Mouse (Mus musculus) cerebellum, adult 9-11 months (tissue): Measurements from ENCODE around the gene Adamts17.

ENCODE experiments used
- DNase-seq: peaks from one replicate; pipeline ENCODE4 v3.0.0; 2022

Gene Adamts17

GRCm38 (mm10) chr7:66976371-66976770 is 136.8 kb downstream of the Adamts17 start:
- DNase-seq = no peak

- no peak for DNase-seq
These were observed 142.1 kb downstream of the Adamts17 start for GRCm38 (mm10) chr7:66981591-66981990.

- no peak for DNase-seq
These were observed 142.5 kb downstream of the Adamts17 start for GRCm38 (mm10) chr7:66982084-66982483.

GRCm38 (mm10) chr7:66987671-66988070 is 148.1 kb downstream of the Adamts17 start:
- no peak for DNase-seq

- no peak for DNase-seq
These were observed 148.9 kb downstream of the Adamts17 start for GRCm38 (mm10) chr7:66988441-66988840.

- no peak for DNase-seq
These were observed 150.0 kb downstream of the Adamts17 start for GRCm38 (mm10) chr7:66989357-66990045.

- no peak for DNase-seq
These were observed 159.3 kb downstream of the Adamts17 start for GRCm38 (mm10) chr7:66998821-66999220.

GRCm38 (mm10) chr7:67003648-67004047 is 164.1 kb downstream of the Adamts17 start:
- no peak for DNase-seq

- DNase-seq = peak; percentile 14
These were observed 164.7 kb downstream of the Adamts17 start for GRCm38 (mm10) chr7:67004220-67004619.

- DNase-seq = no peak
These were observed 170.3 kb downstream of the Adamts17 start for GRCm38 (mm10) chr7:67009841-67010240.

GRCm38 (mm10) chr7:67012011-67012751 is 172.6 kb downstream of the Adamts17 start:
- DNase-seq = no peak

GRCm38 (mm10) chr7:67013211-67013895 is 173.8 kb downstream of the Adamts17 start:
- DNase-seq = peak; percentile 34

GRCm38 (mm10) chr7:67019937-67020336 is 180.4 kb downstream of the Adamts17 start:
- no peak for DNase-seq

GRCm38 (mm10) chr7:67026114-67027070 is 186.9 kb downstream of the Adamts17 start:
- DNase-seq = no peak

- DNase-seq = no peak
These were observed 187.7 kb downstream of the Adamts17 start for GRCm38 (mm10) chr7:67027216-67027615.

GRCm38 (mm10) chr7:67027696-67028095 is 188.2 kb downstream of the Adamts17 start:
- DNase-seq = no peak

- DNase-seq = no peak
These were observed 189.4 kb downstream of the Adamts17 start for GRCm38 (mm10) chr7:67028902-67029301.

GRCm38 (mm10) chr7:67029481-67029880 is 189.9 kb downstream of the Adamts17 start:
- DNase-seq = no peak

- DNase-seq = no peak
These were observed 191.7 kb downstream of the Adamts17 start for GRCm38 (mm10) chr7:67031284-67031683.

- DNase-seq = no peak
These were observed 193.1 kb downstream of the Adamts17 start for GRCm38 (mm10) chr7:67032616-67033015.

GRCm38 (mm10) chr7:67034369-67034768 is 194.8 kb downstream of the Adamts17 start:
- DNase-seq = no peak

- no peak for DNase-seq
These were observed 195.7 kb downstream of the Adamts17 start for GRCm38 (mm10) chr7:67035246-67035645.

GRCm38 (mm10) chr7:67035661-67036060 is 196.1 kb downstream of the Adamts17 start:
- no peak for DNase-seq
